ENCODE assay signal across 8 mouse cellular contexts in genomic region chr15:79322991-79323790, GRCm38 (mm10). TPM values are rescaled to one million over a fixed set of nuclear protein-coding genes. Genes with fewer than 3 reads are reported as not detected.
DNase-seq lines count a peak whose midpoint lies in the region; ATAC-seq and TF ChIP-seq lines count a peak whose summit lies in the region.

No protein-coding gene starts in this region.

- no peak for ATAC-seq in hindbrain, embryonic 14.5 days (ENCODE audit: low FRiP score)
- no peak for ATAC-seq in hindbrain, embryonic 12.5 days (ENCODE audit: low FRiP score)
- ATAC-seq in intestine, embryonic 16.5 days, result no peak
- ATAC-seq in liver, postnatal 0 days, result peak; percentile 18
- no peak for ATAC-seq in midbrain, embryonic 11.5 days (ENCODE audit: low FRiP score)

- H3K9ac ChIP-seq in hindbrain, embryonic 14.5 days, result no peak overlapping the region
- no peak overlapping the region for H3K9ac ChIP-seq in hindbrain, embryonic 12.5 days
- peak overlapping the region; percentile 38; the same call in 1 of the 2 replicates for H3K9ac ChIP-seq in intestine, embryonic 16.5 days (ENCODE audit: low read depth, low read length)
- H3K9ac ChIP-seq in liver, postnatal 0 days (replicated peaks), result 0 out of 2 replicates have a peak overlapping the region, but pooled peaks have one; percentile 23
- H3K9ac ChIP-seq in midbrain, embryonic 11.5 days (ENCODE audit: low read length), result no peak overlapping the region

- TF ChIP-seq EP300 in liver, postnatal 0 days (IDR thresholded peaks at IDR 0.05; ENCODE audit: low read depth), result peak; percentile 51; the same call in 1 of the 2 replicates

- H3K27ac ChIP-seq in hindbrain, embryonic 14.5 days, result peak overlapping the region; percentile 54; the same call in 1 of the 2 replicates
- no peak overlapping the region for H3K27ac ChIP-seq in hindbrain, embryonic 12.5 days
- H3K27ac ChIP-seq in intestine, embryonic 16.5 days (ENCODE audit: low read length), result peak overlapping the region; percentile 83
- H3K27ac ChIP-seq in liver, postnatal 0 days (ENCODE audit: low read depth), result peak overlapping the region; percentile 93
- no peak overlapping the region for H3K27ac ChIP-seq in midbrain, embryonic 11.5 days (ENCODE audit: low read depth, low read length)

- DNase-seq in hindbrain, embryonic 14.5 days (ENCODE audit: low spot score), result no peak
- peak; percentile 46 for DNase-seq in NIH3T3 (ENCODE audit: low read depth)
- peak; percentile 57 for DNase-seq in gastrocnemius, postnatal 10 days
- peak; percentile 84 for DNase-seq in liver, postnatal 0 days
- DNase-seq in splenic B cell, adult 2 months (ENCODE audit: low read depth, low spot score), result peak; percentile 58
- DNase-seq in midbrain, embryonic 11.5 days (ENCODE audit: low spot score, missing footprints), result no peak

- TF ChIP-seq CTCF in liver, postnatal 0 days (IDR thresholded peaks at IDR 0.05; ENCODE audit: low read depth), result no peak

- 79% methylated on average over 6 of the region's 6 CpGs for WGBS in hindbrain, embryonic 14.5 days
- WGBS in hindbrain, embryonic 12.5 days, result 73% methylated on average over 6 of the region's 6 CpGs
- 61% methylated on average over 6 of the region's 6 CpGs for WGBS in intestine, embryonic 16.5 days
- WGBS in liver, postnatal 0 days (ENCODE audit: insufficient replicate concordance), result 40% methylated on average over 6 of the region's 6 CpGs
- WGBS in midbrain, embryonic 11.5 days, result 81% methylated on average over 6 of the region's 6 CpGs

- H3K36me3 ChIP-seq in hindbrain, embryonic 14.5 days (replicated peaks; ENCODE audit: control insufficient read depth, insufficient read depth), result no peaks in the 10 kb centered on the region
- no peaks in the 10 kb centered on the region for H3K36me3 ChIP-seq in hindbrain, embryonic 12.5 days
- no peaks in the 10 kb centered on the region for H3K36me3 ChIP-seq in intestine, embryonic 16.5 days (ENCODE audit: control insufficient read depth, insufficient read depth, low read length)
- H3K36me3 ChIP-seq in liver, postnatal 0 days (replicated peaks; ENCODE audit: insufficient read depth, low read length), result no peaks in the 10 kb centered on the region; the same call in 1 of the 2 replicates
- H3K36me3 ChIP-seq in splenic B cell, adult 2 months (ENCODE audit: control insufficient read depth, insufficient read depth, low read length, poor library complexity, severe bottlenecking), result no peaks in the 10 kb centered on the region
- no peaks in the 10 kb centered on the region for H3K36me3 ChIP-seq in midbrain, embryonic 11.5 days (ENCODE audit: control insufficient read depth, insufficient read depth, low read length)

- H3K27me3 ChIP-seq in hindbrain, embryonic 14.5 days (ENCODE audit: control insufficient read depth, insufficient read depth, low read length), result no peaks in the 10 kb centered on the region
- no peaks in the 10 kb centered on the region for H3K27me3 ChIP-seq in hindbrain, embryonic 12.5 days
- no peaks in the 10 kb centered on the region for H3K27me3 ChIP-seq in intestine, embryonic 16.5 days (replicated peaks; ENCODE audit: control insufficient read depth, insufficient read depth, low read length)
- no peaks in the 10 kb centered on the region for H3K27me3 ChIP-seq in liver, postnatal 0 days (ENCODE audit: insufficient read depth, low read length)
- no peaks in the 10 kb centered on the region for H3K27me3 ChIP-seq in splenic B cell, adult 2 months (ENCODE audit: control insufficient read depth, insufficient read depth, low read length, poor library complexity, severe bottlenecking)
- H3K27me3 ChIP-seq in midbrain, embryonic 11.5 days (ENCODE audit: control insufficient read depth, insufficient read depth, low read length), result no peaks in the 10 kb centered on the region

- no peak overlapping the region for H3K4me2 ChIP-seq in hindbrain, embryonic 14.5 days (replicated peaks)
- H3K4me2 ChIP-seq in hindbrain, embryonic 12.5 days (replicated peaks), result no peak overlapping the region
- 0 out of 2 replicates have a peak overlapping the region, but pooled peaks have one; percentile 11 for H3K4me2 ChIP-seq in intestine, embryonic 16.5 days (ENCODE audit: low read depth, low read length)
- peak overlapping the region; percentile 42 for H3K4me2 ChIP-seq in liver, postnatal 0 days (ENCODE audit: low read depth, low read length)
- no peak overlapping the region for H3K4me2 ChIP-seq in midbrain, embryonic 11.5 days

- peaks cover 30% of the 10 kb centered on the region for H3K4me1 ChIP-seq in hindbrain, embryonic 14.5 days (replicated peaks; ENCODE audit: control insufficient read depth, insufficient read depth, low read length)
- peaks cover 29% of the 10 kb centered on the region for H3K4me1 ChIP-seq in hindbrain, embryonic 12.5 days
- H3K4me1 ChIP-seq in intestine, embryonic 16.5 days (ENCODE audit: control insufficient read depth, insufficient read depth, low read length), result peaks cover 36% of the 10 kb centered on the region
- H3K4me1 ChIP-seq in liver, postnatal 0 days (ENCODE audit: insufficient read depth), result peaks cover 57% of the 10 kb centered on the region
- peaks cover 16% of the 10 kb centered on the region for H3K4me1 ChIP-seq in midbrain, embryonic 11.5 days (ENCODE audit: control insufficient read depth, insufficient read depth, low read length)

- H3K4me3 ChIP-seq in hindbrain, embryonic 14.5 days (replicated peaks; ENCODE audit: low read length), result no peak overlapping the region
- H3K4me3 ChIP-seq in hindbrain, embryonic 12.5 days, result no peak overlapping the region
- no peak overlapping the region for H3K4me3 ChIP-seq in intestine, embryonic 16.5 days (ENCODE audit: low read length)
- no peak overlapping the region for H3K4me3 ChIP-seq in liver, postnatal 0 days (ENCODE audit: low read depth, low read length)
- H3K4me3 ChIP-seq in midbrain, embryonic 11.5 days (ENCODE audit: low read depth, low read length), result no peak overlapping the region

- H3K9me3 ChIP-seq in hindbrain, embryonic 14.5 days (ENCODE audit: control insufficient read depth, low read length), result no peaks in the 10 kb centered on the region
- H3K9me3 ChIP-seq in hindbrain, embryonic 12.5 days (replicated peaks), result no peaks in the 10 kb centered on the region
- no peaks in the 10 kb centered on the region for H3K9me3 ChIP-seq in intestine, embryonic 16.5 days (ENCODE audit: control insufficient read depth, low read length)
- H3K9me3 ChIP-seq in liver, postnatal 0 days (ENCODE audit: low read length), result no peaks in the 10 kb centered on the region
- no peaks in the 10 kb centered on the region for H3K9me3 ChIP-seq in midbrain, embryonic 11.5 days (ENCODE audit: control insufficient read depth, low read length)

RNA-seq across cellular contexts. Expression of gene Pla2g6, which starts 5.0 kb away (rescaled TPM):
- polyA plus RNA-seq in hindbrain, embryonic 14.5 days (2014; fragmentation: Nextera tagmentation; extraction: Ambion mirVana), result 21.2 and 22.9 TPM in 2 replicates
- 36.5 and 38.9 TPM in 2 replicates for polyA plus RNA-seq in hindbrain, embryonic 12.5 days (2016; fragmentation: Nextera tagmentation; extraction: Ambion mirVana)
- total RNA-seq in gastrocnemius, postnatal 10 days (2021), result 1 to 10 TPM; 9.2 to 9.8 TPM
- 27.1 and 28.3 TPM in 2 replicates for polyA plus RNA-seq in intestine, embryonic 16.5 days (2015; fragmentation: Nextera tagmentation; extraction: Ambion mirVana)
- polyA plus RNA-seq in liver, postnatal 0 days (2015; fragmentation: Nextera tagmentation; extraction: Ambion mirVana), result 18.5 and 18.8 TPM in 2 replicates
- polyA plus RNA-seq in midbrain, embryonic 11.5 days (2014; fragmentation: Nextera tagmentation; extraction: Ambion mirVana), result 18.4 and 20.6 TPM in 2 replicates

RNA-seq across cellular contexts. Expression of gene Maff, which starts 23.2 kb away (rescaled TPM):
- polyA plus RNA-seq in hindbrain, embryonic 14.5 days (2014; fragmentation: Nextera tagmentation; extraction: Ambion mirVana), result 1.1 TPM in 2 replicates
- polyA plus RNA-seq in hindbrain, embryonic 12.5 days (2016; fragmentation: Nextera tagmentation; extraction: Ambion mirVana), result 1.4 and 1.5 TPM in 2 replicates
- 1 to 10 TPM; 2.0 to 2.6 TPM for total RNA-seq in gastrocnemius, postnatal 10 days (2021)
- 6.0 and 7.1 TPM in 2 replicates for polyA plus RNA-seq in intestine, embryonic 16.5 days (2015; fragmentation: Nextera tagmentation; extraction: Ambion mirVana)
- polyA plus RNA-seq in liver, postnatal 0 days (2015; fragmentation: Nextera tagmentation; extraction: Ambion mirVana), result 0.94 and 1.1 TPM in 2 replicates
- 1.0 and 2.3 TPM in 2 replicates for polyA plus RNA-seq in midbrain, embryonic 11.5 days (2014; fragmentation: Nextera tagmentation; extraction: Ambion mirVana)

RNA-seq across cellular contexts. Expression of gene Baiap2l2, which starts 37.9 kb away (rescaled TPM):
- 2.3 and 2.6 TPM in 2 replicates for polyA plus RNA-seq in hindbrain, embryonic 14.5 days (2014; fragmentation: Nextera tagmentation; extraction: Ambion mirVana)
- 0.92 and 4.1 TPM in 2 replicates for polyA plus RNA-seq in hindbrain, embryonic 12.5 days (2016; fragmentation: Nextera tagmentation; extraction: Ambion mirVana)
- 1 to 10 TPM; 3.1 to 3.6 TPM for total RNA-seq in gastrocnemius, postnatal 10 days (2021)
- polyA plus RNA-seq in intestine, embryonic 16.5 days (2015; fragmentation: Nextera tagmentation; extraction: Ambion mirVana), result 13.6 and 17.9 TPM in 2 replicates
- polyA plus RNA-seq in liver, postnatal 0 days (2015; fragmentation: Nextera tagmentation; extraction: Ambion mirVana), result 1.2 and 2.1 TPM in 2 replicates
- 0.27 and 1.5 TPM in 2 replicates for polyA plus RNA-seq in midbrain, embryonic 11.5 days (2014; fragmentation: Nextera tagmentation; extraction: Ambion mirVana)

Comparison
In these comparisons a context has a peak if more than half of its experiments do, and no peak if none do; other contexts are left out.
1. H3K27ac ChIP-seq: peak in hindbrain, embryonic 14.5 days (single experiment), intestine, embryonic 16.5 days (single experiment) and liver, postnatal 0 days (single experiment); none in hindbrain, embryonic 12.5 days (single experiment) and midbrain, embryonic 11.5 days (single experiment).
2. DNase-seq: peak in NIH3T3 (single experiment), gastrocnemius, postnatal 10 days (single experiment), liver, postnatal 0 days (single experiment) and splenic B cell, adult 2 months (single experiment); none in hindbrain, embryonic 14.5 days (single experiment) and midbrain, embryonic 11.5 days (single experiment).
3. H3K4me2 ChIP-seq: peak in intestine, embryonic 16.5 days (single experiment) and liver, postnatal 0 days (single experiment); none in hindbrain, embryonic 14.5 days (single experiment), hindbrain, embryonic 12.5 days (single experiment) and midbrain, embryonic 11.5 days (single experiment).
4. H3K9ac ChIP-seq: peak in intestine, embryonic 16.5 days (single experiment) and liver, postnatal 0 days (single experiment); none in hindbrain, embryonic 14.5 days (single experiment), hindbrain, embryonic 12.5 days (single experiment) and midbrain, embryonic 11.5 days (single experiment).